Mouse (Mus musculus): ENCODE results near the gene Commd9.

The Commd9 gene

GRCm38 (mm10) chr2:101909326-101910080, 23.5 kb downstream of the Commd9 start:
- DNase-seq, result no peak

- no peak for DNase-seq
Measured at GRCm38 (mm10) chr2:101918518-101918917, 32.5 kb downstream of the Commd9 start.

GRCm38 (mm10) chr2:101920136-101920554, 34.1 kb downstream of the Commd9 start:
- no peak for DNase-seq

GRCm38 (mm10) chr2:101922302-101922701, 36.3 kb downstream of the Commd9 start:
- no peak for DNase-seq

- peak; percentile 18 for DNase-seq
Measured at GRCm38 (mm10) chr2:101923181-101923580, 37.1 kb downstream of the Commd9 start.

GRCm38 (mm10) chr2:101925183-101925582, 39.1 kb downstream of the Commd9 start:
- DNase-seq, result no peak

GRCm38 (mm10) chr2:101925591-101926188, 39.6 kb downstream of the Commd9 start:
- no peak for DNase-seq

GRCm38 (mm10) chr2:101932169-101932936, 46.3 kb downstream of the Commd9 start:
- DNase-seq, result no peak

GRCm38 (mm10) chr2:101933301-101933700, 47.3 kb downstream of the Commd9 start:
- DNase-seq, result no peak

- no peak for DNase-seq
Measured at GRCm38 (mm10) chr2:101935006-101935405, 49.0 kb downstream of the Commd9 start.

GRCm38 (mm10) chr2:101950716-101951520, 64.9 kb downstream of the Commd9 start:
- no peak for DNase-seq

All from lung, postnatal 10 days (tissue).